Mouse (Mus musculus): ENCODE measurements at regions not wholly inside any gene's neighbourhood (a gene's known extent, or its start where the extent isn't known, plus 50 kb on each side); places are given as distances from the start of the nearest gene placed in this dataset.

- TF ChIP-seq RCOR1 (conservative IDR thresholded peaks at IDR 0.05; ENCODE audit: low read depth, low read length) (no peak), MAFK (IDR thresholded peaks at IDR 0.05; ENCODE audit: insufficient replicate concordance, low read length) (no peak), ZC3H11A (IDR thresholded peaks at IDR 0.05; ENCODE audit: low read depth, low read length) (no peak), MAX (IDR thresholded peaks at IDR 0.05; ENCODE audit: low read length) (no peak), SMC3 (IDR thresholded peaks at IDR 0.05; ENCODE audit: low read depth, low read length) (no peak), ETS1 (conservative IDR thresholded peaks at IDR 0.05; ENCODE audit: low read depth, low read length) (no peak), JUN (IDR thresholded peaks at IDR 0.05; ENCODE audit: insufficient read depth, low read depth, low read length) (no peak), BHLHE40 (IDR thresholded peaks at IDR 0.05; ENCODE audit: low read depth, low read length) (no peak), POLR2AphosphoS2 (IDR thresholded peaks at IDR 0.05; ENCODE audit: low read depth, low read length) (no peak), POLR2A (IDR thresholded peaks at IDR 0.05; ENCODE audit: low read depth, low read length) (no peak), CTCF (conservative IDR thresholded peaks at IDR 0.05 in 1 of 2, IDR thresholded peaks at IDR 0.05 in 1 of 2; ENCODE audit: low read depth in 2 of 2, low read length in 2 of 2) (no peak), TCF12 (IDR thresholded peaks at IDR 0.05; ENCODE audit: low read depth, low read length) (no peak), MXI1 (IDR thresholded peaks at IDR 0.05; ENCODE audit: low read depth, low read length) (no peak), TBP (conservative IDR thresholded peaks at IDR 0.05; ENCODE audit: low read depth, low read length) (no peak)
These were observed 64.5 kb upstream of the Cav2 start for GRCm38 (mm10) chr6:17216442-17216841.

Measured in CH12.LX (cell line).